Mouse (Mus musculus) left cerebral cortex, postnatal 25 days (tissue): Measurements from ENCODE around the gene Zswim5. TPM values are rescaled to one million over a fixed set of nuclear protein-coding genes. Genes with fewer than 3 reads are reported as not detected.

Experiments used
- total RNA-seq, 2 experiments: library from RNA; stranded (reverse); gene quantifications; 2 replicates each; pipeline ENCODE4 v1.2.3; 2021

Gene Zswim5
- total RNA-seq, 2 experiments from 2014 or later = 10.4 to 11.5 TPM

Other genes with a start within 250 kb of the Zswim5 start
- gene Nasp, start 249.4 kb upstream of the Zswim5 start, total RNA-seq = 10 to 100 TPM; 32.3 to 36.8 TPM
- gene Akr1a1, start 225.7 kb upstream of the Zswim5 start, total RNA-seq = 100 to 1,000 TPM; 396 to 420 TPM
- gene Prdx1, start 191.8 kb upstream of the Zswim5 start, total RNA-seq = 100 to 1,000 TPM; 158 to 160 TPM
- 10 to 100 TPM; 16.2 to 17.1 TPM for gene Mmachc, start 169.0 kb upstream of the Zswim5 start, total RNA-seq
- gene Ccdc163, start 168.9 kb upstream of the Zswim5 start, total RNA-seq = 1 to 10 TPM; 4.0 to 6.5 TPM
- 1 to 10 TPM; 4.2 to 5.8 TPM for gene Tesk2, start 156.4 kb upstream of the Zswim5 start, total RNA-seq
- 10 to 100 TPM; 12.1 to 14.5 TPM for gene Toe1, start 69.7 kb upstream of the Zswim5 start, total RNA-seq
- 1 to 10 TPM; 2.2 to 3.0 TPM for gene Mutyh, start 69.7 kb upstream of the Zswim5 start, total RNA-seq
- 1 to 10 TPM; 1.2 to 1.4 TPM for gene Hpdl, start 55.7 kb upstream of the Zswim5 start, total RNA-seq
- 10 to 100 TPM; 50.4 to 62.1 TPM for gene Urod, start 117.0 kb downstream of the Zswim5 start, total RNA-seq
- gene Hectd3, start 117.9 kb downstream of the Zswim5 start, total RNA-seq = 10 to 100 TPM; 36.8 to 44.2 TPM
- gene Eif2b3, start 142.0 kb downstream of the Zswim5 start, total RNA-seq = 10 to 100 TPM; 18.5 to 19.7 TPM
- gene Ptch2, start 218.7 kb downstream of the Zswim5 start, total RNA-seq = 1 to 10 TPM; 1.4 to 2.0 TPM
- gene Btbd19, start 248.3 kb downstream of the Zswim5 start, total RNA-seq = 10 to 100 TPM; 13.0 to 14.0 TPM
- not detected for gene Tctex1d4, start 249.4 kb downstream of the Zswim5 start, total RNA-seq